Mouse (Mus musculus): ENCODE results near the gene Lrriq1. TPM values are rescaled to one million over a fixed set of nuclear protein-coding genes. Genes with fewer than 3 reads are reported as not detected.

Gene Lrriq1
- not detected for total RNA-seq (2023)

GRCm38 (mm10) chr10:103235707-103236459 lies at the start of gene Lrriq1:
Gene Lrriq1, minus strand, starts transcription at chr10:103236322.

GRCm38 (mm10) chr10:103029730-103030490 lies 206.2 kb downstream of the Lrriq1 start, which contains the start of gene Alx1:
Gene Alx1, minus strand, starts transcription at chr10:103030215.

Other genes starting within 250 kb of the Lrriq1 start
- gene Alx1, start 206.1 kb downstream of the Lrriq1 start, total RNA-seq (2023): not detected
- not detected for gene Slc6a15, start 131.5 kb upstream of the Lrriq1 start, total RNA-seq (2023)

Measured in B cell, adult 67 days (primary cell).